Mouse (Mus musculus) MEL (cell line): ENCODE data around the gene Lipc. TPM values are rescaled to one million over a fixed set of nuclear protein-coding genes. Genes with fewer than 3 reads are reported as not detected.

ENCODE experiments used
- DNase-seq: peaks from one replicate; pipeline ENCODE4 v3.0.0; 2011; ENCODE audit warnings: low read depth, low spot score
- H3K27ac ChIP-seq: 2 replicates; pipeline ENCODE4 v1.5.1; 2012; ENCODE audit warnings: low read depth, mild to moderate bottlenecking, control low read depth, low read length, moderate library complexity; ENCODE audit not compliant: control insufficient read depth
- H3K27me3 ChIP-seq, 2 experiments: fragments of 150-350 bp in 1 of 2; sonication (generic) in 1 of 2; 2 replicates each; pipeline ENCODE4 v1.6.1; 2012; ENCODE audit warnings: low read length in 2 of 2, mild to moderate bottlenecking in 2 of 2, improper control_type of control experiment in 1 of 2, moderate library complexity in 1 of 2; ENCODE audit not compliant: insufficient read depth in 2 of 2, control insufficient read depth in 1 of 2
- H3K36me3 ChIP-seq, 2 experiments: 2 replicates each; pipeline ENCODE4 v1.6.1; 2012 to 2014; ENCODE audit warnings: low read length in 2 of 2, improper control_type of control experiment in 1 of 2, inconsistent platforms in 1 of 2, mild to moderate bottlenecking in 1 of 2; ENCODE audit not compliant: insufficient read depth in 2 of 2, control insufficient read depth in 1 of 2
- H3K4me1 ChIP-seq, 2 experiments: fragments of 150-350 bp in 1 of 2; sonication (generic) in 1 of 2; 2 replicates each; pipeline ENCODE4 v1.6.1; 2012; ENCODE audit warnings: low read length in 2 of 2, improper control_type of control experiment in 1 of 2, mild to moderate bottlenecking in 1 of 2; ENCODE audit not compliant: insufficient read depth in 2 of 2, control insufficient read depth in 1 of 2
- H3K4me3 ChIP-seq, 2 experiments: fragments of 150-350 bp in 1 of 2; sonication (generic) in 1 of 2; 2 replicates each; pipeline ENCODE4 v1.5.1; 2012; ENCODE audit warnings: low read depth in 2 of 2, low read length in 2 of 2, mild to moderate bottlenecking in 2 of 2, moderate library complexity in 2 of 2, control low read depth in 1 of 2, improper control_type of control experiment in 1 of 2; ENCODE audit not compliant: control insufficient read depth in 1 of 2, insufficient read depth in 1 of 2
- H3K79me2 ChIP-seq: 2 replicates; pipeline ENCODE4 v1.6.1; 2012; ENCODE audit warnings: mild to moderate bottlenecking, low read length, moderate library complexity; ENCODE audit not compliant: control insufficient read depth, poor library complexity, insufficient read depth
- H3K9ac ChIP-seq: 2 replicates; pipeline ENCODE4 v1.6.1; 2012; ENCODE audit warnings: low read depth, mild to moderate bottlenecking, control low read depth, low read length, moderate library complexity; ENCODE audit not compliant: control insufficient read depth, poor library complexity, severe bottlenecking
- H3K9me3 ChIP-seq: fragments of 150-350 bp; sonication (generic); replicated peaks from 2 replicates; pipeline ENCODE4 v1.6.1; 2012; ENCODE audit warnings: mild to moderate bottlenecking, low read length, improper control_type of control experiment, moderate library complexity; ENCODE audit not compliant: insufficient read depth
- CHD1 ChIP-seq: IDR thresholded peaks from 2 replicates; pipeline ENCODE4 v1.6.1; 2012; ENCODE audit warnings: low read depth, mild to moderate bottlenecking, inconsistent platforms, low read length, improper control_type of control experiment
- CTCF ChIP-seq, 3 experiments: IDR thresholded peaks in 2 of 3; conservative IDR thresholded peaks in 1 of 3; 2 replicates each; pipeline ENCODE4 v1.5.1; 2011 to 2012; ENCODE audit warnings: low read length in 3 of 3, low read depth in 2 of 3, mild to moderate bottlenecking in 2 of 3, improper control_type of control experiment in 1 of 3, inconsistent platforms in 1 of 3, mixed read lengths in 1 of 3, moderate library complexity in 1 of 3; ENCODE audit not compliant: control insufficient read depth in 1 of 3, insufficient read depth in 1 of 3, poor library complexity in 1 of 3, severe bottlenecking in 1 of 3
- ELF1 ChIP-seq: IDR thresholded peaks from 2 replicates; pipeline ENCODE4 v1.6.1; 2014; ENCODE audit warnings: low read depth, mild to moderate bottlenecking, inconsistent platforms, low read length, improper control_type of control experiment, moderate library complexity
- ETS1 ChIP-seq: IDR thresholded peaks from 2 replicates; pipeline ENCODE4 v1.6.1; 2012; ENCODE audit warnings: low read depth, mild to moderate bottlenecking, inconsistent platforms, low read length, improper control_type of control experiment, moderate library complexity
- GATA1 ChIP-seq: IDR thresholded peaks from 2 replicates; pipeline ENCODE4 v1.6.1; 2011; ENCODE audit warnings: low read depth, low read length, improper control_type of control experiment
- MAX ChIP-seq: IDR thresholded peaks from 2 replicates; pipeline ENCODE4 v1.6.1; 2011; ENCODE audit warnings: low read length, improper control_type of control experiment
- MAZ ChIP-seq: IDR thresholded peaks from 2 replicates; pipeline ENCODE4 v1.6.1; 2012; ENCODE audit warnings: low read depth, mild to moderate bottlenecking, inconsistent platforms, low read length, improper control_type of control experiment
- MYC ChIP-seq: IDR thresholded peaks from 2 replicates; pipeline ENCODE4 v1.6.1; 2011; ENCODE audit warnings: low read depth, mild to moderate bottlenecking, low read length, improper control_type of control experiment, moderate library complexity
- NELFE ChIP-seq: IDR thresholded peaks from 2 replicates; pipeline ENCODE4 v1.6.1; 2011; ENCODE audit warnings: low read depth, low read length, improper control_type of control experiment
- NRF1 ChIP-seq: IDR thresholded peaks from 2 replicates; pipeline ENCODE4 v1.6.1; 2014; ENCODE audit warnings: low read depth, mild to moderate bottlenecking, inconsistent platforms, low read length, improper control_type of control experiment, moderate library complexity; ENCODE audit not compliant: poor library complexity, insufficient read depth, severe bottlenecking
- POLR2A ChIP-seq, 2 experiments: IDR thresholded peaks; 2 replicates each; pipeline ENCODE4 v1.6.1; 2011 to 2012; ENCODE audit warnings: low read length in 2 of 2, mild to moderate bottlenecking in 2 of 2, control low read depth in 1 of 2, improper control_type of control experiment in 1 of 2, low read depth in 1 of 2, moderate library complexity in 1 of 2; ENCODE audit not compliant: control insufficient read depth in 1 of 2, insufficient read depth in 1 of 2, poor library complexity in 1 of 2
- POLR2AphosphoS5 ChIP-seq: IDR thresholded peaks from 2 replicates; pipeline ENCODE4 v1.6.1; 2012; ENCODE audit warnings: low read depth, borderline replicate concordance, mild to moderate bottlenecking, inconsistent platforms, low read length, moderate library complexity, mixed read lengths
- RCOR1 ChIP-seq: IDR thresholded peaks from 2 replicates; pipeline ENCODE4 v1.6.1; 2012; ENCODE audit warnings: low read depth, mild to moderate bottlenecking, inconsistent platforms, low read length, improper control_type of control experiment
- SIN3A ChIP-seq: IDR thresholded peaks from 2 replicates; pipeline ENCODE4 v1.6.1; 2012; ENCODE audit warnings: low read length, improper control_type of control experiment, inconsistent platforms
- TCF12 ChIP-seq: IDR thresholded peaks from 2 replicates; pipeline ENCODE4 v1.6.1; 2014; ENCODE audit warnings: low read depth, mild to moderate bottlenecking, inconsistent platforms, low read length, improper control_type of control experiment, moderate library complexity
- UBTF ChIP-seq: IDR thresholded peaks from 2 replicates; pipeline ENCODE4 v1.6.1; 2012; ENCODE audit warnings: low read depth, mild to moderate bottlenecking, inconsistent platforms, low read length, improper control_type of control experiment, moderate library complexity, borderline replicate concordance; ENCODE audit not compliant: insufficient read depth
- USF1 ChIP-seq: IDR thresholded peaks from 2 replicates; pipeline ENCODE4 v1.6.1; 2014; ENCODE audit warnings: low read depth, mild to moderate bottlenecking, inconsistent platforms, low read length, improper control_type of control experiment, moderate library complexity
- USF2 ChIP-seq, 2 experiments: IDR thresholded peaks; 2 replicates each; pipeline ENCODE4 v1.6.1; 2011 to 2012; ENCODE audit warnings: improper control_type of control experiment in 2 of 2, low read length in 2 of 2, borderline replicate concordance in 1 of 2, inconsistent platforms in 1 of 2, low read depth in 1 of 2, mild to moderate bottlenecking in 1 of 2; ENCODE audit not compliant: insufficient read depth in 1 of 2
- ZKSCAN1 ChIP-seq: IDR thresholded peaks from 2 replicates; pipeline ENCODE4 v1.6.1; 2012; ENCODE audit warnings: low read depth, mild to moderate bottlenecking, inconsistent platforms, low read length, improper control_type of control experiment, moderate library complexity
- ZNF384 ChIP-seq: IDR thresholded peaks from 2 replicates; pipeline ENCODE4 v1.6.1; 2012; ENCODE audit warnings: low read depth, mild to moderate bottlenecking, inconsistent platforms, low read length, improper control_type of control experiment
- polyA plus RNA-seq, 2 experiments: library from polyadenylated mRNA; stranded (reverse) in 1 of 2; unstranded in 1 of 2; fragments of >175 nt in 1 of 2; fragments of >200 nt in 1 of 2; gene quantifications; 2 replicates each; pipeline versions ENCODE4 v1.2.1 to v1.2.4; 2012; ENCODE audit warnings: low replicate concordance in 2 of 2, low read depth in 1 of 2; ENCODE audit not compliant: insufficient read length in 2 of 2, insufficient read depth in 1 of 2, missing spikeins in 1 of 2
- total RNA-seq: library from RNA; depleted of rRNA; stranded (reverse); fragments of 300-350 nt; gene quantifications from 2 replicates; pipeline ENCODE4 v1.2.3, GENCODE M21; 2012

The Lipc gene
- total and polyA plus RNA-seq, 3 experiments: 0.07 TPM; not detected in 2

DNA sequence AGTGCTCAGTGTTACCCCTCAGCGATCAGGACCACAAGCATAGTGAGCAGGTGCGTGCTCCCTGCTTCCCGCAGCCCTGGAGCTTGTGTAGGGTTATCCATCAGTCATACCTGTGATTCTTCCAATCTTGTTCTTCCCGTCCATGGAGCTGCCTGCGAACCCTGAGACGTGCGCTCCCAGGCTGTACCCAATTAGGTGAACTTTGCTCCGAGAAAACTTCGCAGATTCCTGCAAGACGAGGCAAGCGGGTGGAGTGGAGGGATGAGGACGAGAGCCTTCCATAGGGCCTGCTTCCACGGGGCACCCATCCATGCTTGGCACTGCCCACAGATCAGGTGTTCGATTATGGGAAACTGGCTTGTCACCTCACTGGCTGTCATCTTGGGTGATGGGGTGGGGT is 133.3 kb downstream of the Lipc start:
- no peaks in the 10 kb centered on the region for H3K27me3 ChIP-seq
- no peak overlapping the region for H3K27ac ChIP-seq
- H3K9ac ChIP-seq: no peak overlapping the region
- no peak for TF ChIP-seq ETS1
- TF ChIP-seq GATA1: no peak
- no peak for TF ChIP-seq USF2 (IDR thresholded peaks at IDR 0.05; ENCODE audit: borderline replicate concordance in 1 of 2, insufficient read depth in 1 of 2, low read depth in 1 of 2, low read length in 2 of 2)
- TF ChIP-seq UBTF: no peak
- no peak for TF ChIP-seq ELF1
- TF ChIP-seq TCF12: no peak
- no peak for TF ChIP-seq POLR2A (IDR thresholded peaks at IDR 0.05; ENCODE audit: control insufficient read depth in 1 of 2, insufficient read depth in 1 of 2, low read depth in 1 of 2, low read length in 2 of 2, poor library complexity in 1 of 2)
- no peak for TF ChIP-seq POLR2AphosphoS5
- no peak for TF ChIP-seq CHD1
- TF ChIP-seq MAZ: no peak
- no peak for TF ChIP-seq NRF1
- TF ChIP-seq RCOR1: no peak
- TF ChIP-seq MYC: no peak
- H3K36me3 ChIP-seq: no peaks in the 10 kb centered on the region
- no peaks in the 10 kb centered on the region for H3K79me2 ChIP-seq
- H3K9me3 ChIP-seq: no peaks in the 10 kb centered on the region
- no peak overlapping the region for H3K4me3 ChIP-seq
- DNase-seq: no peak
- H3K4me1 ChIP-seq: peaks cover 0 to 5% of the 10 kb centered on the region in 2 experiments; a peak in 1 of 4 replicates

DNA sequence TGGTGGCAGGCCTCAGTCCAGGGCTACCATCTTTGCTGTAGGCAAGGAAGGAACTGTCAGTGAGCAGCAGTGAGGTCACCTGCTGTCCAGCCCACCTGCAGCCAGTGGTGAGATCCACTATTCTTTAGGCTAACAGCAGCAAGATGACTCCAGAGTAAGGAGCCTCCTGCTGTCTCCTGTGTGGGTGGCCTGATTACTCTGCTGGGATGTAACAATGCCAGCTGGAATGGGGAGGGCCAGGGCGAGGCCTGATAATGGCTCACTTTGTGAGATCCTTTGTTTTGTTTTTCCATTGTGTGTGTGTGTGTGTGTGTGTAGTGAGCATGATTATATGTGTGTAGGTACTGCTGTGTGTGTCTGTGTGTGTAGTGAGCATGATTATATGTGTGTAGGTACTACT is 134.6 kb downstream of the Lipc start:
- no peak for TF ChIP-seq ELF1
- no peak for TF ChIP-seq ZKSCAN1
- no peak for TF ChIP-seq MYC
- TF ChIP-seq NELFE: no peak
- TF ChIP-seq UBTF: no peak
- TF ChIP-seq ZNF384: no peak
- TF ChIP-seq GATA1: no peak
- no peak for TF ChIP-seq USF1
- TF ChIP-seq SIN3A: no peak
- no peak for TF ChIP-seq CTCF (IDR thresholded peaks at IDR 0.05 in 2 of 3, conservative IDR thresholded peaks at IDR 0.05 in 1 of 3; ENCODE audit: control insufficient read depth in 1 of 3, insufficient read depth in 1 of 3, low read depth in 2 of 3, low read length in 3 of 3, poor library complexity in 1 of 3, severe bottlenecking in 1 of 3)
- no peak for TF ChIP-seq MAX
- TF ChIP-seq MAZ: no peak
- Histone ChIP-seq H3K9ac (no peak overlapping the region), H3K36me3 (no peaks in the 10 kb centered on the region), H3K27ac (no peak overlapping the region), H3K79me2 (no peaks in the 10 kb centered on the region), H3K9me3 (no peaks in the 10 kb centered on the region), H3K4me3 (no peak overlapping the region), H3K4me1 (no peaks in the 10 kb centered on the region), H3K27me3 (no peaks in the 10 kb centered on the region)
- DNase-seq: no peak
